Mouse (Mus musculus) hindbrain, embryonic 16.5 days (tissue): ENCODE data around the gene Slc44a2. TPM values are rescaled to one million over a fixed set of nuclear protein-coding genes. Genes with fewer than 3 reads are reported as not detected.
A peak's percentile ranks its signal among the peaks of the same experiment; 100 is the strongest.

Experiments
- ATAC-seq: fragments of 200-750 bp; cut with Nextera tagmentation; 2 replicates; pipeline ENCODE4 v1.8.0; 2017; ENCODE audit warnings: moderate TSS enrichment, moderate library complexity
- H3K27ac ChIP-seq: fragments of 300-500 bp; sonication (generic); 2 replicates; pipeline ENCODE4 v1.5.1; 2014; ENCODE audit warnings: low read depth, mild to moderate bottlenecking, control low read depth, low read length, moderate library complexity
- H3K27me3 ChIP-seq: fragments of 300-500 bp; sonication (generic); replicated peaks from 2 replicates; pipeline ENCODE4 v1.6.1; 2014; ENCODE audit warnings: low read length; ENCODE audit not compliant: control insufficient read depth, insufficient read depth
- H3K36me3 ChIP-seq: fragments of 300-500 bp; sonication (generic); 2 replicates; pipeline ENCODE4 v1.6.1; 2014; ENCODE audit warnings: mild to moderate bottlenecking, low read length, moderate library complexity, mixed read lengths; ENCODE audit not compliant: control insufficient read depth, insufficient read depth
- H3K4me1 ChIP-seq: fragments of 300-500 bp; sonication (generic); 2 replicates; pipeline ENCODE4 v1.6.1; 2014; ENCODE audit warnings: low read depth, low read length; ENCODE audit not compliant: control insufficient read depth, insufficient read depth
- H3K4me2 ChIP-seq: fragments of 300-500 bp; sonication (generic); 2 replicates; pipeline ENCODE4 v1.6.1; 2014; ENCODE audit warnings: mild to moderate bottlenecking, low read length, control low read depth, moderate library complexity
- H3K4me3 ChIP-seq: fragments of 300-500 bp; sonication (generic); 2 replicates; pipeline ENCODE4 v1.5.1; 2014; ENCODE audit warnings: mild to moderate bottlenecking, low read length, control low read depth, moderate library complexity
- H3K9ac ChIP-seq: fragments of 300-500 bp; sonication (generic); 2 replicates; pipeline ENCODE4 v1.6.1; 2014; ENCODE audit warnings: low read depth, mild to moderate bottlenecking, control low read depth, low read length, moderate library complexity
- H3K9me3 ChIP-seq: fragments of 300-500 bp; sonication (generic); 2 replicates; pipeline ENCODE4 v1.6.1; 2014; ENCODE audit warnings: mild to moderate bottlenecking, low read length, moderate library complexity; ENCODE audit not compliant: control insufficient read depth
- whole genome bisulfite sequencing: fragments of 180-500 bp; shearing (Covaris S2); extraction: QIAGEN DNeasy Blood & Tissue Kit; methylation state at CpG from one replicate; pipeline ENCODE4 v1.1.7; 2014; 5-methylcytosine and 5-hydroxymethylcytosine counted together
- polyA plus RNA-seq: library from polyadenylated mRNA; unstranded; fragments of >200 nt; fragmentation: Nextera tagmentation; extraction: Ambion mirVana; gene quantifications from 2 replicates; pipeline ENCODE4 v1.2.1, GENCODE M21; 2015

Slc44a2 gene
- polyA plus RNA-seq, 1 experiment from 2014 or later, result 63.9 TPM

DNA sequence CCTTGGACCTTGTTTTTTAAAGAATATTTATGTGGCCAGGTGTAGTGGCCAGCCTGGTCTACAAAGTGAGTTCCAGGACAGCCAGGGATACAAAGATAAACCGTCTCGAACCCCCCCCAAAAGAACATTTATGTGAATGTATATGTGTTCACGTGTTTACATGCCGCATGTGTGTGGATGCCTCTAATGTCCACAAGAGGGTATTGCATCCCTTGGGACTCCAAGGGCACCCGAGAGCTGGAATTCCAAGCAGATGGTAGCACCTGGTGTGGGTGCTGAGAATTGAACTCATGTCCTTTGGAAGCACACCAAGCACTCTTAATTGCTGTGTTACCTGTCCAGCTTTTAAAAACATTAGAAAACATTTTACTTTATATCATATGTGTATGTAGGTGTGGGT, 36.9 kb upstream of the Slc44a2 start:
- Histone ChIP-seq H3K4me1 (peaks cover 14% of the 10 kb centered on the region), H3K36me3 (peaks cover 29% of the 10 kb centered on the region), H3K4me2 (no peak overlapping the region), H3K27me3 (no peaks in the 10 kb centered on the region), H3K4me3 (no peak overlapping the region), H3K9ac (no peak overlapping the region), H3K27ac (no peak overlapping the region), H3K9me3 (no peaks in the 10 kb centered on the region)
- 94% methylated on average over 5 of the region's 5 CpGs for WGBS
- ATAC-seq, result no peak

DNA sequence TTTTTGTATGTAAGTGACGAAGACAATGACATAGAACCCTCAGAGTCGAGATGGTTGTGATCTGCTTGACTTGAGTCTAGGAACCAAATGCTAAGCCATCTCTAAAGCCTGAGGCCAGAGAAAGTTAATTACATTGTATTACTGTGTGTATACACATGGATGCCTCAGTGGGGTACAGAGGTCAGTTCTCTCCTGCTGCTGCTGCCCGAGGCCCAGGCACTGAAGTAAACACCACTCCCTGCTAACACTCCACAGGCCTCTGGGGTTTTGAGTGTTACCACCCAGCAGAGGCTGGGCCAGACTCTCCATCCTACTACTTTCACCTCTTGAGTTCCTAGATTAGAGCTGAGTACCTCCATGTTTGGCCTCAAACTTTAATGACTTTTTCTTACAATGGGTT, 36.5 kb upstream of the Slc44a2 start:
- Histone ChIP-seq H3K4me2 (no peak overlapping the region), H3K4me1 (peaks cover 17% of the 10 kb centered on the region), H3K9ac (no peak overlapping the region), H3K36me3 (peaks cover 29% of the 10 kb centered on the region), H3K4me3 (no peak overlapping the region), H3K9me3 (no peaks in the 10 kb centered on the region), H3K27me3 (no peaks in the 10 kb centered on the region), H3K27ac (no peak overlapping the region)
- ATAC-seq, result no peak
- 86% methylated on average over 3 of the region's 3 CpGs for WGBS

GRCm38 (mm10) chr9:21286753-21287152, 33.7 kb upstream of the Slc44a2 start:
- Histone ChIP-seq H3K9ac (peak overlapping the region; percentile 79), H3K27me3 (no peaks in the 10 kb centered on the region), H3K27ac (no peak overlapping the region), H3K9me3 (no peaks in the 10 kb centered on the region), H3K4me2 (peak overlapping the region; percentile 92), H3K4me3 (peak overlapping the region; percentile 82), H3K4me1 (peaks cover 30% of the 10 kb centered on the region), H3K36me3 (peaks cover 16% of the 10 kb centered on the region)
- 74% methylated on average over 3 of the region's 3 CpGs for WGBS
- ATAC-seq, result no peak

DNA sequence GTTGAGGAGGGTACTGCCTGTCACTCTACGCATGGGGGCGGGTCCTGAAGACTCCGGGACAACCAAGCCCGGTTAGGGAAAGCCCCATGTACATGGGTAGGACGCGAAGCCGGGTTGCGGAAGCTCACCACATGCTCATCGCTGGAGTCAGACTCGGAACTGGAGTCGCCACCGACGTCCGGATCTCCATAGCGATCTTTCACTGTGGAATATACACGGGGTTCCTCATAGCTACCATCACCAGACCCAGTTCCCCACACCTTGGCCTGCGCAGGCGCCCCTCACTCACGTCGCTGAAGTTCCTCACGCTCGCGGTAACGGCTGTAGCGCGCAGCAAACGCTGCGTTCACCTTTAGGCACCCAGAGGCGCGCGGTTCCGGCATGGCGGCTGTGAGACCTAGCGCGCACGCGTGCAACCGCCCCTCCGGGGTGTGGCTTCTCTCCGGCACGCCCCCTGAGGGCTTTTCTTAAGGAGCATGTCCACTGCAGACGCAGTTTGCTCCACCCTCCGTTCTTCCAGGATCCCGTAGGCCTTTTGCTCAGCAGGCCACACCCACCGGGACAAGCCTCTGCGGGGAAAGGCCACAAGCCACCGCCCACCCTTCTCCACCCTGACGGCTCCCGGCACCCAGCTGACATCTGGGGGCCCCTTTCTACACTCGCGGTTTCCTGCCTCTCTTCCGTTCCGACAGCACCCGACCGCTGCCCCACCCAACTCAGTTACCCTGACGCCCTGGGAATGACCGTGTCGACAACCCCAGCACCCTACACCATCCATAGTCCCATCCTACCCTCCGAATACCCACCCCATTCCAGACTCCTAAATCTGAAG, 32.7 kb upstream of the Slc44a2 start, which contains the start of gene Kri1:
TSS of gene Kri1 (minus strand) at position 399 of the 832 bp plus-strand sequence.
- under 1% methylated on average over 59 of the region's 59 CpGs for WGBS
- H3K9me3 ChIP-seq, result no peaks in the 10 kb centered on the region
- H3K36me3 ChIP-seq, result peaks cover 10% of the 10 kb centered on the region; the same call in 1 of the 2 replicates
- H3K4me1 ChIP-seq, result peaks cover 30% of the 10 kb centered on the region
- H3K4me3 ChIP-seq, result peak within 1 kb of the TSS; percentile 82
- peak within 1 kb of the TSS; percentile 79 for H3K9ac ChIP-seq
- peak within 1 kb of the TSS; percentile 89 for H3K27ac ChIP-seq
- peak; percentile 82 for ATAC-seq
- no peaks in the 10 kb centered on the region for H3K27me3 ChIP-seq
- peak within 1 kb of the TSS; percentile 92 for H3K4me2 ChIP-seq

DNA sequence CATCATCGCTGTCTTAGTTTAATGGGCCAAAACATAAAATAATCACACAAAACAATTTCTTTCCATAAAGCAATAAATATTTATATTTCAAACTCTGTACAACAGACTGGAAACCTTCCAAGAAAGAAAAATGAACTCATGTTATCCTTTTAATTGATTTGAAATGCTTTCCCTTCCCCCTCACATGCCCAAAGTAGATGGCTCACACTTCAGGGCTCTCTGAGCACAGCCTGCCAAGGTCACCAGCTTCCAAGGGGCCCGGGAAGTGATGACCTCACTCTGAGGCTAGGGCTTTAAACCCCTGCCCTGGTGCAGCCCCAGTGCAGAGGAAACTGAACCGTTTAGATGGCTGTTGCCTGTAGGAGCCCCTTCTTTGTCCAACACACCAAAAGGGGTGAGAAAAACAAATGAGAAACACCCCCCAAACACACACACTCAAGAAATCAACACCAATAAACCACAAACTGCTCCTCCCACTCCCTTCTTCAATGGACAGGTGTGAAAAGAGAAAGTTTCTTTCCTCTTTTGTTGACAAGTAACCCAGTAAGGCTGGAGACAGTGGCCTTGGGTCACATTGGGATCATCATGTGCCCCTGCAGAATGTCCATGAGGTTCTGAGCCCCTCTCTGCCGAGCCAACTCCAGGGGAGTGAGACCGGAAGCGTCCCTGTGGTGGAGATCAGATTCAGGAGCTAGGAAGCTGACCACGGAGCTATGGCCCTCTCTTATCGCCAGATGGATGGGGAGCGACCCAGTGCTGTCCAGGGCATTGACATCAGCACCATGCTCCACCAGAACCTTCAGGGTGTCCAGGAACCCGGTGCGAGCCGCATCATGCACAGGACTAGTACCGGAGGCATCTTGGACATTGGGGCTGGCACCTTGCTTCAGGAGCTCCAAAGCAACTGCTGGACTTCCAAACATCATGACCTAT, 31.8 kb upstream of the Slc44a2 start:
- H3K9ac ChIP-seq, result peak overlapping the region; percentile 79
- H3K9me3 ChIP-seq, result no peaks in the 10 kb centered on the region
- peaks cover 30% of the 10 kb centered on the region for H3K4me1 ChIP-seq
- H3K27ac ChIP-seq, result peak overlapping the region; percentile 89
- no peaks in the 10 kb centered on the region for H3K27me3 ChIP-seq
- H3K4me3 ChIP-seq, result peak overlapping the region; percentile 82
- H3K4me2 ChIP-seq, result peak overlapping the region; percentile 92
- ATAC-seq, result no peak
- peaks cover 9% of the 10 kb centered on the region; the same call in 1 of the 2 replicates for H3K36me3 ChIP-seq
- 76% methylated on average over 13 of the region's 13 CpGs for WGBS

DNA sequence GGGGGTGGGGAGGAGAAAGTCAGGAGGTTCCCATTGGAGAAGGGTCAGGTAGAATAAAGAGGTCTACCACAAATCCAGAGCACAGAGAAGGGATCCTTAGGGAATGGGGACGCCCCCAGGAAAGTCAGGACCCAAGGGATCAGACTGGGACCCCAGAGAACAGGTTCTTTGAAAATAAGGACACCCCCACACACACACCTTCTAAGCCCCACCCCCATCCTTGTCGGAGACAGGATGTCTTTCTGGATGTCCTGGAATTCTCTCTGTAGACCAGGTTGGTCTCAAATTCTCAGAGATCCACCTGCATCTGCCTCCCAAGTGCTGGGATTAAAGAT, 31.2 kb upstream of the Slc44a2 start:
- 97% methylated on average over 2 of the region's 2 CpGs for WGBS
- H3K4me2 ChIP-seq, result peak overlapping the region; percentile 69
- H3K36me3 ChIP-seq, result peaks cover 5% of the 10 kb centered on the region; the same call in 1 of the 2 replicates
- no peak overlapping the region for H3K27ac ChIP-seq
- no peak overlapping the region for H3K4me3 ChIP-seq
- H3K27me3 ChIP-seq, result no peaks in the 10 kb centered on the region
- peaks cover 30% of the 10 kb centered on the region for H3K4me1 ChIP-seq
- H3K9me3 ChIP-seq, result no peaks in the 10 kb centered on the region
- no peak for ATAC-seq
- H3K9ac ChIP-seq, result no peak overlapping the region

- peak overlapping the region; percentile 69 for H3K4me2 ChIP-seq
- peaks cover 30% of the 10 kb centered on the region for H3K4me1 ChIP-seq
- H3K36me3 ChIP-seq, result no peaks in the 10 kb centered on the region
- H3K9me3 ChIP-seq, result no peaks in the 10 kb centered on the region
- H3K9ac ChIP-seq, result peak overlapping the region; percentile 83
- no peaks in the 10 kb centered on the region for H3K27me3 ChIP-seq
- no peak for ATAC-seq
- H3K4me3 ChIP-seq, result peak overlapping the region; percentile 62
- under 1% methylated on average over 20 of the region's 20 CpGs for WGBS
- H3K27ac ChIP-seq, result peak overlapping the region; percentile 83
Observed at GRCm38 (mm10) chr9:21290589-21290988, 29.9 kb upstream of the Slc44a2 start.

GRCm38 (mm10) chr9:21291022-21291787, 29.3 kb upstream of the Slc44a2 start, which contains the start of gene Cdkn2d:
Cdkn2d (minus strand) TSS chr9:21291407.
- ATAC-seq, result peak; percentile 97
- Histone ChIP-seq H3K4me2 (peak within 1 kb of the TSS; percentile 69), H3K9me3 (no peaks in the 10 kb centered on the region), H3K4me1 (peaks cover 30% of the 10 kb centered on the region), H3K27ac (peak within 1 kb of the TSS; percentile 83), H3K4me3 (peak within 1 kb of the TSS; percentile 62), H3K27me3 (no peaks in the 10 kb centered on the region), H3K36me3 (no peaks in the 10 kb centered on the region), H3K9ac (peak within 1 kb of the TSS; percentile 83)
- WGBS, result under 1% methylated on average over 46 of the region's 51 CpGs
